ENCODE assay signal across 8 mouse cellular contexts in the genomic region with DNA sequence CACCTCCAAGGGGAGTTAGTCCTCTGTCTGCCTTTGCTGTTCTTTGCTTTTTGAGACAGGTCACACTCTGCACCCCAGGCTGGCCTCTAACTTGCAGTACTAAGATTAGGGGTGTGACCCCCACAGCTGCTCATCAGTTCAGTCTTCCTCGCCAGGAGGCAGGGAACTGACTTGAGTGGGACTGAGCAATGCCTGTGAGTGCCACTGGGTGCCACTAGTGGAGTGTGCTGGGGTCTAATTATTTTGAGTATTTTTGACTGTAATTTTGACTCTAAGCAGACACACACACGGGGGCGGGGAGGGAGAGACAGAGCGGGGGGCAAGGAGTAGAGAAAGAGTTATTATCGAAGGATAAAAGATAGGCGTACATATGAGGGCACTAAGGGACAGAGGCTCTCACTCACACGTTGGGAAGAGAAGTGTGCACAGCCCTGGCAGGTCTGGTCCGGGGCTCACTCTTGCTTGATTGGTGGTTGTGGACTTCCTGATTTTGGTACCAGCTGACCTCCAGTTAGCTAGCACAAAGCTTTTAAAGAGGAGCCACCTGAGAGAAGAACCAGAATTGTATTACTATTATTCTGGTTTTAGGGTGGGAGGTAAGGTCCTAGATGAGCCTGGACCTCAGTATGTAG. TPM values are rescaled to one million over a fixed set of nuclear protein-coding genes. Genes with fewer than 3 reads are reported as not detected.
DNase-seq lines count a peak whose midpoint lies in the region; ATAC-seq lines count a peak whose summit lies in the region.

No protein-coding gene starts in this region.

- no peak overlapping the region for H3K4me3 ChIP-seq in lung, embryonic 16.5 days (ENCODE audit: low read length)
- H3K4me3 ChIP-seq in embryonic facial prominence, embryonic 14.5 days (ENCODE audit: low read depth, low read length): no peak overlapping the region
- H3K4me3 ChIP-seq in intestine, embryonic 15.5 days (replicated peaks): no peak overlapping the region
- H3K4me3 ChIP-seq in neural tube, embryonic 15.5 days (replicated peaks): no peak overlapping the region

- H3K27ac ChIP-seq in lung, embryonic 16.5 days (ENCODE audit: low read length): no peak overlapping the region
- H3K27ac ChIP-seq in embryonic facial prominence, embryonic 14.5 days (replicated peaks; ENCODE audit: low read depth, low read length): no peak overlapping the region
- H3K27ac ChIP-seq in intestine, embryonic 15.5 days: no peak overlapping the region
- H3K27ac ChIP-seq in neural tube, embryonic 15.5 days (replicated peaks): no peak overlapping the region

- H3K9me3 ChIP-seq in lung, embryonic 16.5 days (ENCODE audit: control insufficient read depth, low read length): no peaks in the 10 kb centered on the region
- H3K9me3 ChIP-seq in embryonic facial prominence, embryonic 14.5 days (ENCODE audit: control insufficient read depth, low read length): no peaks in the 10 kb centered on the region
- H3K9me3 ChIP-seq in intestine, embryonic 15.5 days: no peaks in the 10 kb centered on the region
- H3K9me3 ChIP-seq in neural tube, embryonic 15.5 days (replicated peaks): no peaks in the 10 kb centered on the region

- no peaks in the 10 kb centered on the region for H3K36me3 ChIP-seq in lung, embryonic 16.5 days (ENCODE audit: control insufficient read depth, insufficient read depth, low read length)
- H3K36me3 ChIP-seq in embryonic facial prominence, embryonic 14.5 days (ENCODE audit: control insufficient read depth, insufficient read depth, low read length): no peaks in the 10 kb centered on the region
- H3K36me3 ChIP-seq in intestine, embryonic 15.5 days: no peaks in the 10 kb centered on the region
- no peaks in the 10 kb centered on the region for H3K36me3 ChIP-seq in neural tube, embryonic 15.5 days

- H3K9ac ChIP-seq in lung, embryonic 16.5 days (ENCODE audit: low read length): no peak overlapping the region
- H3K9ac ChIP-seq in embryonic facial prominence, embryonic 14.5 days (ENCODE audit: low read depth, low read length): no peak overlapping the region
- H3K9ac ChIP-seq in intestine, embryonic 15.5 days: no peak overlapping the region
- no peak overlapping the region for H3K9ac ChIP-seq in neural tube, embryonic 15.5 days (replicated peaks)

- no peak overlapping the region for H3K4me2 ChIP-seq in lung, embryonic 16.5 days (ENCODE audit: low read depth, low read length)
- no peak overlapping the region for H3K4me2 ChIP-seq in embryonic facial prominence, embryonic 14.5 days (ENCODE audit: low read depth, low read length)
- no peak overlapping the region for H3K4me2 ChIP-seq in intestine, embryonic 15.5 days (replicated peaks)
- H3K4me2 ChIP-seq in neural tube, embryonic 15.5 days: no peak overlapping the region

- H3K27me3 ChIP-seq in lung, embryonic 16.5 days (ENCODE audit: control insufficient read depth, insufficient read depth, low read depth, low read length): no peaks in the 10 kb centered on the region
- H3K27me3 ChIP-seq in embryonic facial prominence, embryonic 14.5 days (replicated peaks; ENCODE audit: control insufficient read depth, insufficient read depth, low read length): no peaks in the 10 kb centered on the region
- no peaks in the 10 kb centered on the region for H3K27me3 ChIP-seq in intestine, embryonic 15.5 days (replicated peaks)
- H3K27me3 ChIP-seq in neural tube, embryonic 15.5 days (replicated peaks): no peaks in the 10 kb centered on the region

- DNase-seq in lung, adult 18-20 months: no peak
- peak; percentile 11 for DNase-seq in embryonic facial prominence, embryonic 14.5 days (ENCODE audit: low spot score)
- DNase-seq in spleen, adult 18-20 months: no peak
- DNase-seq in gastrocnemius, adult 18-20 months (ENCODE audit: low spot score): no peak
- no peak for DNase-seq in heart, adult 9 months (ENCODE audit: low spot score in 2 of 2)

- peaks cover 3% of the 10 kb centered on the region; the same call in 1 of the 2 replicates for H3K4me1 ChIP-seq in lung, embryonic 16.5 days (replicated peaks; ENCODE audit: control insufficient read depth, insufficient read depth, low read length)
- no peaks in the 10 kb centered on the region for H3K4me1 ChIP-seq in embryonic facial prominence, embryonic 14.5 days (ENCODE audit: control insufficient read depth, insufficient read depth, low read length)
- H3K4me1 ChIP-seq in intestine, embryonic 15.5 days (replicated peaks): no peaks in the 10 kb centered on the region
- peaks cover 13% of the 10 kb centered on the region; the same call in 1 of the 2 replicates for H3K4me1 ChIP-seq in neural tube, embryonic 15.5 days

- 51% methylated on average over 8 of the region's 8 CpGs for WGBS in lung, embryonic 16.5 days
- 46% methylated on average over 8 of the region's 8 CpGs for WGBS in embryonic facial prominence, embryonic 14.5 days
- WGBS in intestine, embryonic 15.5 days: 52% methylated on average over 8 of the region's 8 CpGs
- 63% methylated on average over 8 of the region's 8 CpGs for WGBS in neural tube, embryonic 15.5 days

- ATAC-seq in lung, embryonic 16.5 days (ENCODE audit: low read depth): peak; percentile 56; the same call in 1 of the 2 replicates
- peak; percentile 60 for ATAC-seq in embryonic facial prominence, embryonic 14.5 days (ENCODE audit: low read depth)
- peak; percentile 47; the same call in 1 of the 2 replicates for ATAC-seq in intestine, embryonic 15.5 days
- peak; percentile 62 for ATAC-seq in neural tube, embryonic 15.5 days (ENCODE audit: low FRiP score)

RNA-seq across cellular contexts. Expression of a gene that starts 46.4 kb away (rescaled TPM):
- polyA plus RNA-seq in lung, embryonic 16.5 days (2015; fragmentation: Nextera tagmentation; extraction: Ambion mirVana): 117 and 122 TPM in 2 replicates
- polyA plus RNA-seq in embryonic facial prominence, embryonic 14.5 days (2014; fragmentation: Nextera tagmentation; extraction: Ambion mirVana): 48.1 and 48.4 TPM in 2 replicates
- 121 and 130 TPM in 2 replicates for polyA plus RNA-seq in intestine, embryonic 15.5 days (2015; fragmentation: Nextera tagmentation; extraction: Ambion mirVana)
- 200 and 213 TPM in 2 replicates for polyA plus RNA-seq in neural tube, embryonic 15.5 days (2015; fragmentation: Nextera tagmentation; extraction: Ambion mirVana)
- total RNA-seq in gastrocnemius, adult 18-20 months (2021): 10 to 100 TPM; 89.6 to 97.0 TPM
